Mouse (Mus musculus): ENCODE measurements around the gene Ano9.

GRCm38 (mm10) chr7:141103161-141103560 is 14.4 kb downstream of the Ano9 start:
- TF ChIP-seq CTCF (IDR thresholded peaks at IDR 0.05; ENCODE audit: borderline replicate concordance, insufficient read depth, low read length): no peak
- TF ChIP-seq POLR2A (IDR thresholded peaks at IDR 0.05; ENCODE audit: low read depth, low read length): no peak
